ENCODE assay signal across 8 mouse cellular contexts in the genomic region with DNA sequence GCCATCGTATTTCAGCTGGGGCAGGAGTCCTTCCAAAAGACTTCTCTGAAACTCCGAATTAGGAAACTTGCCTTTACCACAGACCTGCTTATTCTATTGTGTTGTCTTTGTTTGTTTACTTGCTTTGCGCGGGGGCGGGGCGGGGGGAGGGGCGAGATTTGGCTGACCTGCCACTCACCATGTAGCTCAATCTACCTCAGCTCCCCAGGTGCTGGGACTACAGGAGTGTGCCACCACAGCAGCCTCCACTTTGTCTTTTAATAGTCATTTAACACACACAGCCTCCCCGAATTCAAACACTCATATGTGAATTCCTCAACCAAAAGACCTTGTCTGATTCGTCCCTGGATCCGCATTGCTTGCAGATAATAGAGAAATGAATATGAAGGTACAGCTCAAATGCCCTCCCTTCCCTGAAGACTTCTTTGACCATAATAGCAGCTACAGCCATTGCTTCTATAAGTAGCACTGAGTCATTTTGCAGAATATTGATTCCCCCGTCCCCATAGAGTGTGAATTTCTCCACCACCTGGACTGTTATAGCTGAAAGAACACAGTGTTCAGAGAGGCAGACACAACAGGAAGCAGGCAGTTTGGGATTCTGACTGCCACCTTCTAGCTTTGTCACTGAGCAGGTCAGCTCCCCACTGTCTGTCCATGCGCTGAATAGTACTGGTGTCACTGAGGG. TPM values are rescaled to one million over a fixed set of nuclear protein-coding genes. Genes with fewer than 3 reads are reported as not detected.
DNase-seq lines count a peak whose midpoint lies in the region; ATAC-seq and TF ChIP-seq lines count a peak whose summit lies in the region.

No protein-coding gene starts in this region.

- intact Hi-C loops in left cerebral cortex, postnatal 25 days (cut with DNase I): loop anchor here (5.0 kb wide), 1 partner anchor 125 kb away; the partner anchor contains the start of gene Map6
- intact Hi-C loops in left cerebral cortex, postnatal 4 days (cut with DNase I): no loop called here

- no peak for TF ChIP-seq POLR2A in cortical plate, adult 2 months (IDR thresholded peaks at IDR 0.05; ENCODE audit: extremely low read depth, insufficient read depth, low read length)

- no peaks in the 10 kb centered on the region for H3K36me3 ChIP-seq in hindbrain, embryonic 13.5 days
- H3K36me3 ChIP-seq in midbrain, embryonic 16.5 days (ENCODE audit: control insufficient read depth, insufficient read depth, low read length): no peaks in the 10 kb centered on the region

- H3K27ac ChIP-seq in cortical plate, adult 2 months (ENCODE audit: insufficient read depth, low read length): 0 out of 2 replicates have a peak overlapping the region, but pooled peaks have one; percentile 5
- H3K27ac ChIP-seq in hindbrain, embryonic 13.5 days: peak overlapping the region; percentile 72
- peak overlapping the region; percentile 68 for H3K27ac ChIP-seq in midbrain, embryonic 16.5 days (ENCODE audit: low read length)

- DNase-seq in left cerebral cortex, postnatal 25 days (ENCODE audit: low spot score in 2 of 2): peak; percentile 52 to 65
- no peak for DNase-seq in left cerebral cortex, postnatal 4 days
- DNase-seq in layer of hippocampus, adult 9-10 months (ENCODE audit: low spot score): no peak
- no peak for DNase-seq in right cerebral cortex, postnatal 4 days

- no peaks in the 10 kb centered on the region for H3K9me3 ChIP-seq in hindbrain, embryonic 13.5 days
- no peaks in the 10 kb centered on the region for H3K9me3 ChIP-seq in midbrain, embryonic 16.5 days (replicated peaks; ENCODE audit: control insufficient read depth, low read length, poor library complexity, severe bottlenecking)

- peaks cover 5% of the 10 kb centered on the region; the same call in 1 of the 2 replicates for H3K4me1 ChIP-seq in cortical plate, adult 2 months (ENCODE audit: control insufficient read depth, insufficient read depth, low read length)
- peaks cover 24% of the 10 kb centered on the region for H3K4me1 ChIP-seq in hindbrain, embryonic 13.5 days (replicated peaks)
- peaks cover 21% of the 10 kb centered on the region for H3K4me1 ChIP-seq in midbrain, embryonic 16.5 days (ENCODE audit: control insufficient read depth, insufficient read depth, low read length)

- H3K4me2 ChIP-seq in hindbrain, embryonic 13.5 days: peak overlapping the region; percentile 61
- peak overlapping the region; percentile 62 for H3K4me2 ChIP-seq in midbrain, embryonic 16.5 days (ENCODE audit: low read length)

- no peak for TF ChIP-seq CTCF in cortical plate, adult 2 months (IDR thresholded peaks at IDR 0.05; ENCODE audit: extremely low read depth, insufficient read depth, low read length)

- ATAC-seq in hindbrain, embryonic 13.5 days (ENCODE audit: low FRiP score): no peak
- no peak for ATAC-seq in midbrain, embryonic 16.5 days
- no peak for ATAC-seq in granulocyte monocyte progenitor cell, adult 5-6 weeks (replicated peaks; ENCODE audit: poor library complexity, severe bottlenecking)

- WGBS in hindbrain, embryonic 13.5 days: 32% methylated on average over 12 of the region's 12 CpGs
- 30% methylated on average over 12 of the region's 12 CpGs for WGBS in midbrain, embryonic 16.5 days

- H3K4me3 ChIP-seq in cortical plate, adult 2 months (ENCODE audit: insufficient read depth, low read length): peak overlapping the region; percentile 37
- H3K4me3 ChIP-seq in hindbrain, embryonic 13.5 days: peak overlapping the region; percentile 94
- H3K4me3 ChIP-seq in midbrain, embryonic 16.5 days (ENCODE audit: low read depth, low read length): peak overlapping the region; percentile 95

- no peaks in the 10 kb centered on the region for H3K27me3 ChIP-seq in hindbrain, embryonic 13.5 days
- H3K27me3 ChIP-seq in midbrain, embryonic 16.5 days (ENCODE audit: control insufficient read depth, insufficient read depth, low read depth, low read length): no peaks in the 10 kb centered on the region

- H3K9ac ChIP-seq in hindbrain, embryonic 13.5 days: no peak overlapping the region
- peak overlapping the region; percentile 43 for H3K9ac ChIP-seq in midbrain, embryonic 16.5 days (ENCODE audit: low read depth, low read length)

RNA-seq across cellular contexts. Expression of gene Uvrag, which starts 1.1 kb away (rescaled TPM):
- 10 to 100 TPM; 50.9 to 56.3 TPM for total RNA-seq in left cerebral cortex, postnatal 25 days (2021)
- total RNA-seq in left cerebral cortex, postnatal 4 days (2021): 10 to 100 TPM; 36.3 to 37.4 TPM
- polyA plus RNA-seq in cortical plate, adult 2 months (2012; rRNA removed): 18.0 and 19.7 TPM in 2 replicates
- 14.2 and 15.6 TPM in 2 replicates for polyA plus RNA-seq in hindbrain, embryonic 13.5 days (2015; fragmentation: Nextera tagmentation; extraction: Ambion mirVana)
- 16.0 and 17.7 TPM in 2 replicates for polyA plus RNA-seq in midbrain, embryonic 16.5 days (2015; fragmentation: Nextera tagmentation; extraction: Ambion mirVana)
- total RNA-seq in granulocyte monocyte progenitor cell, adult 5-6 weeks (2014; fragmentation: Nextera tagmentation): 25.7 and 31.0 TPM in 2 replicates
- total RNA-seq in granulocyte monocyte progenitor cell, adult 5-6 weeks (2017): 26.8 and 38.7 TPM in 2 replicates

RNA-seq across cellular contexts. Expression of gene Dgat2, which starts 40.5 kb away (rescaled TPM):
- 10 to 100 TPM; 67.5 to 72.6 TPM for total RNA-seq in left cerebral cortex, postnatal 25 days (2021)
- total RNA-seq in left cerebral cortex, postnatal 4 days (2021): 10 to 100 TPM; 31.9 to 37.2 TPM
- 74.0 and 76.7 TPM in 2 replicates for polyA plus RNA-seq in cortical plate, adult 2 months (2012; rRNA removed)
- 12.6 and 13.0 TPM in 2 replicates for polyA plus RNA-seq in hindbrain, embryonic 13.5 days (2015; fragmentation: Nextera tagmentation; extraction: Ambion mirVana)
- polyA plus RNA-seq in midbrain, embryonic 16.5 days (2015; fragmentation: Nextera tagmentation; extraction: Ambion mirVana): 22.0 and 24.0 TPM in 2 replicates
- 9.6 and 13.9 TPM in 2 replicates for total RNA-seq in granulocyte monocyte progenitor cell, adult 5-6 weeks (2014; fragmentation: Nextera tagmentation)
- 6.7 and 7.9 TPM in 2 replicates for total RNA-seq in granulocyte monocyte progenitor cell, adult 5-6 weeks (2017)

Comparison
In these comparisons a context has a peak if more than half of its experiments do, and no peak if none do; other contexts are left out.
1. DNase-seq: peak in left cerebral cortex, postnatal 25 days (2 of 2); none in left cerebral cortex, postnatal 4 days (single experiment), layer of hippocampus, adult 9-10 months (single experiment) and right cerebral cortex, postnatal 4 days (single experiment).
2. H3K27ac ChIP-seq: peak in every context shown above with its lines; median percentile 72 in hindbrain, embryonic 13.5 days; 68 in midbrain, embryonic 16.5 days; 5 in cortical plate, adult 2 months.
3. H3K4me3 ChIP-seq: peak in every context shown above with its lines; median percentile 95 in midbrain, embryonic 16.5 days; 94 in hindbrain, embryonic 13.5 days; 37 in cortical plate, adult 2 months.